Mouse (Mus musculus): ENCODE measurements around the gene Cep72. TPM values are rescaled to one million over a fixed set of nuclear protein-coding genes. Genes with fewer than 3 reads are reported as not detected.
A peak's percentile ranks its signal among the peaks of the same experiment; 100 is the strongest.
"Not testable (repeated sequence)": the region's sequence is repeated elsewhere in the genome, so short reads cannot be mapped to it uniquely, and the experiment has no call there.

Cep72 gene
- 1 to 10 TPM; 5.0 to 9.5 TPM for polyA plus RNA-seq (2017; shearing (Covaris generic))

GRCm38 (mm10) chr13:74061613-74062377 lies at the start of gene Cep72:
Cep72 (minus strand) TSS chr13:74062299.
- ATAC-seq = peak; percentile 96

DNA sequence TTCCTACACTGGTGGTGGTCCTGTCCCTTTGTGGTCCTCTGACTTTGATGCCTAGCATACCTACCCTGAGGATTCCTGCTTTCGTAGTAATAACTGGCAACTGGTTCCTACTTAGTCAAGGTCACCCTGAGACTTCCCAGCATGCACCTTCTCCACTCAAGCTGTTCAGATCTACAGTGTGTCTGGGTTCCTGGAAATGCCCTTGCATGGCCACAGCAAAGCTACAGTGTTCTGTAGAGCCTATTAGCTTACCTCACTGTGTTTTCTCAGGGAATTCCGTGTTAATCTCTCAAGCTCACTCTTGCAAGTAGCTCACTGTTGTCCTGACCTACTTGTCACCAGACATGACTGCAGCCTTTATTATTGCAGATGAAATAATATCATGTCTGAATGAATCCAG lies 45.3 kb upstream of the Cep72 start:
- ATAC-seq = no peak

DNA sequence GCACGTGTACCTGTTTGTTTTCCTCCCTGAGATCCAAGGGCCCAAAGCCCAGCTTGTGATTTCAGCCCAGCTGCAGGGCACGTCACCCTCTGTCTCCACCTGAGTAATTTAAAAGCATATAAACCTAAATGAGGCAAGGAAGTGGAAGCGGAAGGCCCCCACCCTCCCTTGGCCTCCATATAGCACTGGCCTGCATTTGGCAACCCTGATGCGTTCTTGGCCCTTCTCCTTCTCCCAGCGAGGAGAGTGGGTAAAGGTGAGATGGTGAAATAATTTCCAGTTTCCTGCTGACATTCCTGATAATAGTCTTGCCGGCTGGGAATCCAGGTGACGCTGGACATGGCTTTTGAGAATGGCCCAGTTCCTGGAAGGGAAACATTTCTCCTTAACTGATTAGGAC lies 42.3 kb upstream of the Cep72 start:
- no peak for ATAC-seq

DNA sequence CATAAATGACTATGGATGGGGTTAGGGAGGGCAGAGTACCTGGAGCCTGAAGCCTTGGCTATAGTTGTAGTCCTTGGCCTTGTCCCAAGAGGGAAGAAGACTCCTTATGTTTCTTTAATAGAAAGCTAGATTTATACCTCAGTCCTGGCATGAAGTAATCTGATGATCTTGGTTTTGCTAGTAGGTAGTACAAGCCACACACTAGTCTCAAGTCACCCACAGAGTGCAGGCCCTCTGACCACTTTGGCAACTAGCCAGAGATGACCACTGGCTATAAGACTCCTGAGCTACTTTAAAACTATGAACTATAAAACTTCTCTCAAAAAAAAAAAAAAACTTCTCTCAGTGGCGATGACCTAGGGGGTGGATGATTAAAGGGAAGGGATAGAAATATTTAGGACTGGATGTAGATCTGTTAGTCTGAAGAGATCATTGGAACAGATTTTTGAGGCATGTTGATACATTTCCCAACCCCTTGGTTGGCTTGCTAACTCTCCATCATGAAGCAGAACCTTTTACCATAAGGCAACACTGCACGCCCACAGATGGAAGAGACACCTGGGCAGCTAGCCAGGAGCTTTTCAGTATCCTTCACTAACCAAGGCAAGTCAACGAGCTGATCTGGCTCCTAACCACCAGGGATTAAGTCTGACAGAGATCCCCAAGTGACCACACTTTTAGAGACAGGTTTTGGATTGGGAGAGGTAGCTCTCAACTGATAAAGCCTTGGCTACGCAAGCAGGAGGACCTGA lies 40.9 kb upstream of the Cep72 start:
- no peak for ATAC-seq

DNA sequence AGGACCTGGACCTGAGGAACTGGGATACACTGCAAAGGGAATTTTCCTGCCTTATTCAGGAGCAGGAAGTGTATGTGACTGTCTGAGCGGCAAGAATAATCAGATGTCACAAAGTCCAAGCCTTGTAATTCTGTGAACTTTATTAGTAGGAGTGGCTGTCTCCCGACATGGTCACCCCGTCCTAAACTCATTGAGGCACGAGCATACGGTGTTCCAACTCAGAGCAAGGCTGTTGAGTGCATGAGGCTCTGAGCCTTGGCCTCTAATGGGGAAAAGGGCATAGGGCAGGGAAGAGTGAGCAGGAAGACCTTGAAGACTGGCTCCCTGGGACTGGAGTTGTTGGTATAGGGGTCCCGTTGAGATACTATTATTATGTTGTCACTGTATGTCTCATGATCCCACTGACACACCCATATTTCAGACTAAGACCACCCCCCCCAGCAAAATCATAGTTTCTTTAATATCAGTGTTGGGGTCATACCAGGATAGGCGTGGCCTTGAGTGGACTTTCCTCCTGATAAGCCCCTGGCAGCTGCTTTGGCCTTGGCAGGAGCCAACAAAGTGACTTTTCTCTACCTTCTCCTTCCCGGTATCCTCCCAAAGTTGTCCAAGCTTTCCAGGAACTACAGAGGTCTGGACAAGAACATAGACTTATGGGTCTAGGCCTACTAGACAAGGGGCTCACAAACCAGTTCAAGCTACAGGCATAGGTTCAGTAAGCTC lies 40.2 kb upstream of the Cep72 start:
- ATAC-seq = no peak

GRCm38 (mm10) chr13:74098913-74099312 lies 36.8 kb upstream of the Cep72 start:
- ATAC-seq = no peak

GRCm38 (mm10) chr13:74096715-74097363 lies 34.7 kb upstream of the Cep72 start:
- no peak for ATAC-seq

DNA sequence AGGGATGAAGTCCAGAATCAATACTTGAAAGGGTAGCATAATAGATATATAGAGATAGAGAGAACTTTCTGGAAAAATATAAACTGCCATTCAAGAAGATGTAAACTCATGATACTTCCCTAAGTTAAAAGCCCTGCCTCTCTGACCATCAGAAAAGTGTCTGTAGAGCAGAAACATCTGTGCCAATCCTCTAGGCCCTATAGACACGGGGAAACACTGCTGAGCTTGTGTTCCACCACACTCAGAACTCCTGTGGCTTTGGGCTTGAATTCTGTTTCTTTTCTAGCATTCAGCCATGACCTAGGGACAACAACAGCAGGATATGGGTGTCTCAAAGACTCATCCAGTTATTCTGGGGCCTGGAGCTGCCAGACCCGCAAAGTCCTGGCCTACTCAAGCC lies 33.8 kb upstream of the Cep72 start:
- ATAC-seq = no peak

DNA sequence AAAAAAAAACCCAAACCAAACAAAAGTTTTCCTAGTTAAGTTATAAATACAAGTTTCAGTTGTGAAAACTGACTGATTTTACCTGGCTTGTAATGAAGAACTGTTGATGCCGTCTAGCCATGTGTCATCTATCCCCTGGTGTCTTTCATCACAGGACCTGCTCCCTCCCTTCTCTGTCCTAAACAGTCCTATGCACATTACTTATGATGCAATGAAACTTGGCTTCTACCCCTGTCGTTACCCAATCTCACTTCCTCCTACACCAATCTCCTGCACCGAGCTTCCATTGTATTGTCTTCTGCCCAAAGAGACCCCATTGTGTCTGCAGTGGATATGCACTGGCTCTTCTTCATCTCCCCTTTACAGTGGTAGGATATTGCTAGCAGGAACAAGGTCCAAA lies 28.2 kb upstream of the Cep72 start:
- no peak for ATAC-seq

DNA sequence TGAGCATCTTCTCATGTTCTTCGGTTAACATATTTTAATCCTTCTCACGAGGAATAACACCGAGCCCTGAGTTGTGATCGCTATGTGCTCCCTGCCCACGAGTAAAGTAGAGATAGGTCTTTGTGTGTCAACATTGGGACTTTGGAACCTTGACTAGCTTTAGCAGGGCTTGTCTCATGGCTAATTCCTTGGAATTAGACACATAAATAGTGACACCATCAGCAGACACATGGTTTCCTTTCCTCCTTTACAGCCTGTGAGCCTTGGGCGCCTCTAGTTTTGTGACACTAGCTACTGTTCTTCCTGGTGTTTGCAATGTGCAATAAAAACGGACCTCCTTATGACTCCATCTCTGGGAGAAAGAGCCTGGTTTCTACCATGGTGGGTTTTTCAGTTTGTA lies 11.3 kb upstream of the Cep72 start:
- no peak for ATAC-seq

- ATAC-seq = no peak
Measured at GRCm38 (mm10) chr13:74071714-74072113, 9.6 kb upstream of the Cep72 start.

DNA sequence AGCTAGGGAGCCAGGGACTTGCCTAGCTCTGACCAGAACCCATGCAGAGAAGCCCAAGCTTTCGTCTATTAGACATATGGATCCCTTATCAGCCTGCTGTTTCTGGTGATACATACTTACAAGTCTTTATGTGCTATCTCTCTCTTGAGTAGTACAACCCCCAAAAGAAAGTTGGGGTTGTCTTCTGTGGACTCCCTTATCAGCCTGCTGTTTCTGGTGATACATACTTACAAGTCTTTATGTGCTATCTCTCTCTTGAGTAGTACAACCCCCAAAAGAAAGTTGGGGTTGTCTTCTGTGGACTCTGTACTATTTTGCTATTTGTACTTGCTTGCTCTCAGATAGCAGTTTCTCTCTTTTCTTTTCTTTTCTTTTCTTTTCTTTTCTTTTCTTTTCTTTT lies 9.1 kb upstream of the Cep72 start:
- not testable (repeated sequence) for ATAC-seq

DNA sequence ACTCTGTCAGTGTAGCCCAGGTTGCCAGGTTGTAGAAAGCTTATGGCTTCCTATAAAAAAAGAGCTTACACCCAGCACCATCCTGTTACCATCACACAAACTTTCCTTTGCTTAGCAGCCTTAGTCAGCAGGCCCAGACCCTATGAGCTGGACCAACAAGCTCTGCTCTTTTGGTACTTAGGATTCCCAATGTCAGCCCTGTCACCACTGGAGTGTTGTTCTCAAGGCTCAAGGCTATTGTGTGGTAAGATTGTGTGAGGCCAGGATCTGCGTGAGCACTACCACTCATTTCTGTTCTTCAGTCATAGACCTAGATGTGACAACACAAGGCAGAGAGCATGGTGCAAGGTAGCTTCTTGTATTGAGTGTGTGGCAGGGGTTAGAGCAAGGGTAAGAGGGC lies 4.5 kb upstream of the Cep72 start:
- no peak for ATAC-seq

GRCm38 (mm10) chr13:74063340-74064050 lies 1.4 kb upstream of the Cep72 start:
- ATAC-seq = no peak

- ATAC-seq = no peak
Measured at GRCm38 (mm10) chr13:74062378-74063128, 454 bp upstream of the Cep72 start.

DNA sequence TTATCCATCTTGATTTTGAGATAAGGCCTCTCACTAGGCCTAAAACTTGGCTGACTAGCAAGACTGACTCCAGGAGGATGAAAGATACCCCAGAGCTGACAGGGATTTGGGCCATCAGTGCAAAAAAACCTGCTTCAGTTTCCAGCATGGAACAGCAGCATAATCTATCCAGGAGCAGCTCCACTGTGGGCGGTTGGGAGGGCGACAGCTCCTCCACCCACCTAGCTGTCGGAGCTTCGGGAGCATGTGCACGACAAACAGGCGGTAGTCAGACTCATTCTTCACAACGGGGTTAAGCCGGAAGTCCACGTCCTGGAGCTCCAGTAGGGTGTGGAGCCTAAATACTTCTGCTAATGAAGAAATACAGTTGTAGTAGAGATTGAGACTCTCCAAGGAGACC lies 4.0 kb downstream of the Cep72 start:
- no peak for ATAC-seq

DNA sequence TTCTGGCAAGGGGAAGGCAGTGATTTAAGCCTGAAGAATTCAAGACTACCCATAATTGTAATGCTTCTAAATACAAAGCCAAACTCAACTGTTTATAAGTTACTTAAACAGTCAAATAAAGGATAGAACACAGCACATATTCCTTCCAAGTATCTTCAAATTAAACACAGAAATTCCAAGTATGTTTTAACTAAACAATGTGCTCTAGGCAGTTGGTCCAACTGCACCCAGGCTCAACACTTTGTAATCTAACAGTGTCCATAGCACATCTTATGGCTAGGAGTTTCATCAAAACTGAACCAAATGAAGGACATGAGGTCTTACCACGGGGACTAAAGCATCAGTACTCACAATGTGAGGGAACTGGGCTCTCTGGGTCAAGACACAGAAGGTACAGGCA lies 5.9 kb downstream of the Cep72 start:
- no peak for ATAC-seq

GRCm38 (mm10) chr13:74039926-74040325 lies 22.2 kb downstream of the Cep72 start:
- ATAC-seq = no peak

GRCm38 (mm10) chr13:74035776-74036175 lies 26.3 kb downstream of the Cep72 start:
- no peak for ATAC-seq

GRCm38 (mm10) chr13:74034756-74035155 lies 27.3 kb downstream of the Cep72 start:
- ATAC-seq = no peak

DNA sequence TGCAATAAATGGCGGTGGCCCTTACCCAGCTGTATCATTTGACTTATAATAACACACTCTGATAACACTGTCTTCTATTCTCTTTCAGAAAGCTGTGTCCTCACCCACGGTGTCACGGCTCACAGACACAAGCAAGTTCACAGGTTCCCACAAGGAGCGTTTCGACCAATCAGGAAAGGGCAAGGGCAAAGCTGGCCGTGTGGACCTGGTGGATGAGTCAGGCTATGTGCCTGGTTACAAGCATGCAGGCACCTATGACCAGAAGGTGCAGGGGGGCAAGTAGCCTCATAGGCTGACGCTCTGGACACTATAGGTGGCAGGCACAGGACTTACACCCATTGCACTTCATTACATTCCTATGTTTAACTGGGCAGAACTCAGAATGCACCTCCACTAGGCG lies 31.0 kb downstream of the Cep72 start:
- ATAC-seq = no peak

- no peak for ATAC-seq
Measured at GRCm38 (mm10) chr13:74030691-74031090, 31.4 kb downstream of the Cep72 start.

All from activated CD4-positive, CD25-positive, alpha-beta regulatory T cell, adult 4 months (primary cell).